Mouse (Mus musculus): ENCODE measurements around the gene Ap5m1.

Gene Ap5m1

DNA sequence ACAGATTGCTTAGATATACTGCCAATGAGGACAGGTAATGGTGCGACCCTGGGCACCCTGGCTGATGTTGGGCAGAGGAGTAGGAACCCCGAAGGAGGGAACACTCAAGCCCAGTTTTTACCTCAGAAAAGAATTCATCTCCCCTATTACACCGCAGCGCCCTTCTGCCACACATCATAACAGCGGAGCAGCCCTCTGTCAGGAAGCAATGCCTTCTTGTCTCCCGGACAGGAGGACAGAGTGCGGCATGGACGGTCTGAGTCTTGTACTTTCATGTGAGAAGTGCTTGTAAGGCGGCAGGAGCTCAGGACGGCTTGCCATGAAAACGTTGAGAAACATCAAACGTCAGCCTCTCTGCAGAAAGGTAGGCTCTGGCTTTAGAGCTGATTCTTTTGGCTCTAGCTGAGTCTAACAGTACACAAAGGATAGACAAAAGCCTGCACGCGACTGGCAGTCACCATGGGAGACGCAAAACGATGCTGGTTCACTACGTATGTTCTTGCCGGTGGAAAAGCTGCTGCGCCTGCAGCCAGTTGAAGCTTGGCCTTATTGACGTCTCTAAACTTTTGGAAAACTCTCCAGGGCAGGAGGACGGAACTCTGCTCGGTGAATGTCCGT lies 61.4 kb downstream of the Ap5m1 start:
- DNase-seq (ENCODE audit: low spot score in 2 of 2), result no peak

GRCm38 (mm10) chr14:49128544-49129263 lies 62.8 kb downstream of the Ap5m1 start:
- DNase-seq (ENCODE audit: low spot score in 2 of 2), result no peak

- DNase-seq (ENCODE audit: low spot score in 2 of 2), result no peak
These were observed 66.5 kb downstream of the Ap5m1 start for GRCm38 (mm10) chr14:49132391-49132790.

- no peak for DNase-seq (ENCODE audit: low spot score in 2 of 2)
These were observed 72.3 kb downstream of the Ap5m1 start for GRCm38 (mm10) chr14:49138171-49138570.

DNA sequence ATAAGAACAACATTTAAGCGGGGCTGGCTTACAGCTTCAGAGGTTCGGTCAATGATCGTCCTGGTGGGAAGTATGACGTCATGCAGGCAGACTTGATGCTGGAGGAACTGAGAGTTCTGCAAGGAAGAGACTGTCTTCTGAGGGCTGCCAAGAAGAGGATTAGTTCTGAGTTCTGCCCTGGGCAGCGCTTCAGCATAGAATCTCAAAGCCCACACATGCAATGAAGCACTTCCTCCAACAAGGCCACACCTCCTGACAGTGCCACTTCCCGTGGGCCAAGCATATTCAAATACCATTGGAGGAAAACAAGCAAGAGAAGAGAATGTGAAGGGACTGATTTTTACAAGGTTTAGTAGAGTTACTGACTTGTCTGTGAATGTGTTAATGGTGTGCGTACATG lies 74.9 kb downstream of the Ap5m1 start:
- DNase-seq (ENCODE audit: low spot score in 2 of 2), result no peak
